Mouse (Mus musculus): ENCODE results near the gene Nmrk2.

DNA sequence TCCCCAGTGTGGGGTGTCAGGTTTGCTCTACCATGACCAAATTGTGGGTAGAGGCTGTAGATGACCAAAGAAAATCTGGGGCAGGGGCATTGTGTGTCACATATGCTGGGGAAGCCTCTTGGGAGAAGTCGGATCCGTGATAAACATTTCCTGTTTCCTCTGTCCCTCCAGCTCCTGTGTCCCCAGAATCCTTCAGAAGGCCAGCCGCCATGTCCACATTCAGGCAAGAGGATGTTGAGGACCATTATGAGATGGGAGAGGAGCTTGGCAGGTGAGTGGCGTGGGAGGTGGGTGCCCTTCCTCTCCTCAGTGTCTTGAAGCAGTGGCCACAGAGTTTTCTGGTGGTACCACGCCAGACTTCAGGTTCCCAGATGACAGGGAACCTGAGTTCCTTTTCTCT is 18.0 kb downstream of the Nmrk2 start, which contains the start of gene 4930442H23Rik:
- TF ChIP-seq GATA1 (IDR thresholded peaks at IDR 0.05; ENCODE audit: borderline replicate concordance, low read length) (no peak), FLI1 (IDR thresholded peaks at IDR 0.05; ENCODE audit: low read length) (no peak)

Measured in megakaryocyte, embryonic 14.5 days (primary cell).